Mouse (Mus musculus) midbrain, embryonic 16.5 days (tissue): Measurements from ENCODE around the gene Uhrf2. TPM values are rescaled to one million over a fixed set of nuclear protein-coding genes. Genes with fewer than 3 reads are reported as not detected.
"Not testable (repeated sequence)": the region's sequence is repeated elsewhere in the genome, so short reads cannot be mapped to it uniquely, and the experiment has no call there.

Experiments
- ATAC-seq: fragments of 200-750 bp; cut with Nextera tagmentation; 2 replicates; pipeline ENCODE4 v1.8.0; 2017; ENCODE audit warnings: moderate TSS enrichment
- H3K27ac ChIP-seq: fragments of 300-500 bp; sonication (generic); 2 replicates; pipeline ENCODE4 v1.5.1; 2014; ENCODE audit warnings: mild to moderate bottlenecking, low read length, mixed read lengths
- H3K27me3 ChIP-seq: fragments of 300-500 bp; sonication (generic); 2 replicates; pipeline ENCODE4 v1.6.1; 2014; ENCODE audit warnings: low read depth, low read length, mixed read lengths; ENCODE audit not compliant: control insufficient read depth, insufficient read depth
- H3K36me3 ChIP-seq: fragments of 300-500 bp; sonication (generic); 2 replicates; pipeline ENCODE4 v1.6.1; 2014; ENCODE audit warnings: mild to moderate bottlenecking, low read length, moderate library complexity, mixed read lengths; ENCODE audit not compliant: control insufficient read depth, insufficient read depth
- H3K4me1 ChIP-seq: fragments of 300-500 bp; sonication (generic); 2 replicates; pipeline ENCODE4 v1.6.1; 2014; ENCODE audit warnings: mild to moderate bottlenecking, low read length, mixed read lengths; ENCODE audit not compliant: control insufficient read depth, insufficient read depth
- H3K4me2 ChIP-seq: fragments of 300-500 bp; sonication (generic); 2 replicates; pipeline ENCODE4 v1.6.1; 2014; ENCODE audit warnings: mild to moderate bottlenecking, low read length, mixed read lengths
- H3K4me3 ChIP-seq: fragments of 300-500 bp; sonication (generic); 2 replicates; pipeline ENCODE4 v1.5.1; 2014; ENCODE audit warnings: low read depth, mild to moderate bottlenecking, low read length, moderate library complexity, mixed read lengths
- H3K9ac ChIP-seq: fragments of 300-500 bp; sonication (generic); 2 replicates; pipeline ENCODE4 v1.6.1; 2014; ENCODE audit warnings: low read depth, low read length, mixed read lengths
- H3K9me3 ChIP-seq: fragments of 300-500 bp; sonication (generic); replicated peaks from 2 replicates; pipeline ENCODE4 v1.6.1; 2014; ENCODE audit warnings: mild to moderate bottlenecking, low read length, mixed read lengths; ENCODE audit not compliant: control insufficient read depth, poor library complexity, severe bottlenecking
- WGBS: fragments of 180-500 bp; shearing (Covaris S2); extraction: QIAGEN DNeasy Blood & Tissue Kit; methylation state at CpG from one replicate; pipeline ENCODE4 v1.1.7; 2014; 5-methylcytosine and 5-hydroxymethylcytosine counted together
- polyA plus RNA-seq: library from polyadenylated mRNA; unstranded; fragments of >200 nt; fragmentation: Nextera tagmentation; extraction: Ambion mirVana; gene quantifications from 2 replicates; pipeline ENCODE4 v1.2.1, GENCODE M21; 2015

The Uhrf2 gene
- polyA plus RNA-seq, 1 experiment from 2014 or later: 49.7 TPM

DNA sequence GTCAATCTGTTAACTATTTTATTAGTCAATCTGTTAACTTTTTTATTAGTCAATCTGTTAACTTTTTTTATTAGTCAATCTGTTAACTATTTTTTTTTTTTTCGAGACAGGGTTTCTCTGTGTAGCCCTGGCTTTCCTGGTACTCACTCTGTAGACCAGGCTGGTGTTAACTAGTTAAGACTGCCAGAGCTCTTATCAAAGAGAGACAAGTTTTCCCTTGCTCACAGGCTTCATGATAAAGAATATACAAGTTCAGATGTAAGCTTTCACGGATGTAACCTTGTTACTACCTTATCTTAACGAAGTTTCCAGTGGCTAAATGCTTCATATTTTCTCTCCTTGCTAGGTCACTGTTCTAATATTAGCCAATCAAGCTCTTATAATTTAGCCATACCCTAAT lies 16.0 kb upstream of the Uhrf2 start:
- Histone ChIP-seq H3K9me3 (no peaks in the 10 kb centered on the region), H3K27me3 (no peaks in the 10 kb centered on the region), H3K36me3 (no peaks in the 10 kb centered on the region), H3K4me2 (no peak overlapping the region), H3K27ac (no peak overlapping the region), H3K9ac (no peak overlapping the region), H3K4me1 (no peaks in the 10 kb centered on the region), H3K4me3 (no peak overlapping the region)
- WGBS: 85% methylated on average over 3 of the region's 3 CpGs
- ATAC-seq: no peak

DNA sequence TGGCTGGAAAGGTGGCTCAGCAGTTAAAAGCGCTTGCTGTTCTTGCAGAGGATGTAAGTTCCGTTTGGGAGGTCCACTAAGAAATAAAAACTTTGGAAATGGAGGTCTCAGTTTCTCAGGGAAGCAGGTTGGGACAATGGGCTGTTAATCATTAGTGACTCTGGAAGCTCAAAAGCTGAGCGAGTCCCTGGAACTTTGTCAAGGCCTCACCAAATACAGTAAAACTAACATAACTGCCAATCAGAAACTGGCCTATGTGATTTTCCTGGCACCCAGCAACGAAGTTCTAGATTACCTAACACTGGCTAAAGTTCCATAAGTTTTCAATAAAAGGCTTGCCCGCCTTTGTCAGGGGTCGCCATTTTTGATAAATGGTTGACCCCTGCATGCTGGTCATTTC lies 14.2 kb upstream of the Uhrf2 start:
- Histone ChIP-seq H3K27ac (no peak overlapping the region), H3K9me3 (no peaks in the 10 kb centered on the region), H3K4me1 (no peaks in the 10 kb centered on the region), H3K36me3 (no peaks in the 10 kb centered on the region), H3K9ac (no peak overlapping the region), H3K4me2 (no peak overlapping the region), H3K27me3 (no peaks in the 10 kb centered on the region), H3K4me3 (no peak overlapping the region)
- 86% methylated on average over 6 of the region's 6 CpGs for WGBS
- ATAC-seq: no peak

DNA sequence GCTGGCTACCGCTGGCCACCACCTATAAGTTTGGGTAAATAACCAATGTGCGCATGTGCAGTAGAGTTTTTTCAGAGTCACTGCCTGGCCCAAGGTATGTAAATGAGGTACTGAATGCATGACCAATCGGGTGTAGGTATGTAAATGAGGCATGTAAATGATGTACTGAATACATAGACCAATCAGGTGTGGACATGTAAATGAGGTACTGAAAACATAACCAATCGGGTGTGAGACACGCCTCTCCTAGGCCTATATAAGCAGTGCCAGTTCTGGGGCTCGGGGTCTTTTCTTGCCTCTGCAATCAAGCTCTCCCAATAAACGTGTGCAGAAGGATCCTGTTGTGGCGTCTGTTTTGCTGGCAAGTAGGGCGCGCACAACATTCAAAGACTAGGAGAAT lies 6.9 kb upstream of the Uhrf2 start:
- not testable (repeated sequence) for H3K36me3 ChIP-seq, H3K4me2 ChIP-seq, H3K9me3 ChIP-seq, H3K27ac ChIP-seq, ATAC-seq, H3K4me3 ChIP-seq, H3K4me1 ChIP-seq, H3K27me3 ChIP-seq, H3K9ac ChIP-seq
- WGBS: 95% methylated on average over 10 of the region's 10 CpGs

DNA sequence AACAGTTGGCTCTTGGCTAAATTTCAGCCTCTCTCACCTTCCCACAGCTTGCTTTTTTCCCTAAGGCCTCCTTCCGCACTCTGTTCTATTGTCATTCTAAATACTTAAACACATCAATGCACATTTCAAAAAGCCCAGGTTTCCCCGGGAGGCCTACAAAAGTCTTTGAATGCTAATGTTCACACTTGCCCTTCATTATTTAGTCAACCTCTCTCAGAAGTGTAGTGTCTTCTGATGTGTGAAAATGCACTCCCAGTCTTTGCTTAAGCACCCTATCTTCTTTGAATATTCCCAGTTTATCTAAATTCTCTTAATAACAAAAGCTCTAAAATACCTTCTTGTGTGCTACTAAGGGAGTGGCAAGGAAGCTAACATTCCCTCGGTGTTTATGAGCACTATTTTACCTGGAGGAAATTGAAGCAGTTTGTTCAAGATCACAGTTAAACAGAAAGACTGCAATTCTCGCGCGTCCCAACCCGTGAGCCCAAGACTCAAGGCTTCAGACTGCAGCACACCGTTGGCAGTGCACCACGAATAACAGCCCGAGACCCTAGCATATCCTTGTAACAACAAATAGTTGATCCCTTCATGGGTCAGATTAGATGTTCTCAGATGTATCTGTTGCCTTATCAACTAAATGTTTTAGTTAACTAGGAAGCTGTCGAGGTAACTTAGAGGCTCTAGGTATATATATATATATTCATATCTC lies 1.2 kb upstream of the Uhrf2 start:
- ATAC-seq: 0 out of 2 replicates have a peak, but pooled peaks have one; percentile 1
- Histone ChIP-seq H3K27me3 (no peaks in the 10 kb centered on the region), H3K9ac (no peak overlapping the region), H3K36me3 (no peaks in the 10 kb centered on the region), H3K9me3 (no peaks in the 10 kb centered on the region), H3K4me1 (peaks cover 31% of the 10 kb centered on the region), H3K27ac (peak overlapping the region; percentile 95), H3K4me2 (peak overlapping the region; percentile 84), H3K4me3 (peak overlapping the region; percentile 87)
- WGBS: 20% methylated on average over 11 of the region's 11 CpGs

DNA sequence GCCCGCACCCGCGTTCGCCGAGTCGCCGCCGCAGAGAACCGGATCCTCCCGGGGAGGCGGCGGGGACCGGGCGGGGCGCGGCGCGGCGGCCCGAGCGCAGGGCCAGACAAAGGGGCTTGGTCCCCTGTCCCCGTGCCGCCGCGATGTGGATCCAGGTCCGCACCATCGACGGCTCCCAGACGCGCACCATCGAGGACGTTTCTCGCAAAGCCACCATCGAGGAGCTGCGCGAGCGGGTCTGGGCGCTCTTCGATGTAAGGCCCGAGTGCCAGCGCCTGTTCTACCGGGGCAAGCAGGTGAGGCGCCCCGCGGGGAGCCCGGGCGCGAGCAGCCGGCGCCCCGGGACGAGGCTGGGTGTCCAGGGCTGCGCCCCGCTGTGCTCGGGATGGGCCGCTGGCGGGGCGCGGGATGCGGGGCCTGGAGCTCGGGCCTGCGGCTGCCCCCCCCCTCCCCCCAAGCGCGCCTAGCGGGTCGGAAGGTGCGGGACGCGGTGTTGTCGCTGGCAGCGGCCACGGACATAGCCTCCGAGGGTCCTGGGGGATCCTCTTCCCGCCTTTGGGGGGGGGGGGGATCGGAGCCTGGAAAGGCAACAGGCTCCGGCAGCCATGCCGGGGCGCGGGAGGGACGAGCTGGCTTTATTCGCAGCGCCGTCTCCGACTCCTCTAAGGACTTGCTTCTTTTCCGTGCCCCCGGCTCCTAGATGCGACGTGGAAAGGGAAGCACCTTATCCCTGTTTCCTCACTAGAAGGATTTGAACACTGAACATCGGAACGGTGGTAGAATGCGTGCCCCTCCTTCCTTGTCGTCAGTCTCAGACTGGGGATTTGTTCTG lies 539 bp downstream of the Uhrf2 start:
- H3K4me3 ChIP-seq: peak overlapping the region; percentile 87
- no peaks in the 10 kb centered on the region for H3K9me3 ChIP-seq
- H3K9ac ChIP-seq: peak overlapping the region; percentile 99
- no peaks in the 10 kb centered on the region for H3K36me3 ChIP-seq
- no peak for ATAC-seq
- H3K4me1 ChIP-seq: peaks cover 35% of the 10 kb centered on the region
- under 1% methylated on average over 68 of the region's 92 CpGs for WGBS
- H3K4me2 ChIP-seq: peak overlapping the region; percentile 66
- H3K27me3 ChIP-seq: no peaks in the 10 kb centered on the region
- peak overlapping the region; percentile 95 for H3K27ac ChIP-seq

DNA sequence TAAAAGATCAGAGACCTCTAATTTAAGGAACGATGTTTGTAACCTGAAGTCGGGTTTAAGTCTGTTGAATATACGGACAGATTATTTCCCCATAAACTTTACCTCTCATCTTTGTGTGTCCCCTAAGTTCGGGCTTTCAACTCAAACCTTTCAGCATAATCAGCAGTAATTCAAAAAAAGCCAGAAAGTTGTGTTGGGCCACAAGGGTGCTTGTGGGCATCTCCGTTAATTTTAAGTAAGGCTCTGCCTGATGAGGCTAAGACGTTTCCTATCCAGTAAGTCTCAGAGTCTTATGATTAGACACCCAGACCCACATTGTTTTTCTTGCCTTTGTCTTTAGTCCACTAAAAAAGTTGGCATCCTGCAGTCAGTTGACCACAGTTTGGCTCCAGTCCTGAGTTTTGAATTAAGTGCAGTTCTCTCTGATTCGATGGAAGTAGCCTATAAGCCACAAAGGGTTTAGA lies 1.2 kb downstream of the Uhrf2 start:
- Histone ChIP-seq H3K4me1 (peaks cover 38% of the 10 kb centered on the region), H3K9ac (peak overlapping the region; percentile 99), H3K27ac (peak overlapping the region; percentile 95; the same call in 1 of the 2 replicates), H3K27me3 (no peaks in the 10 kb centered on the region), H3K4me2 (peak overlapping the region; percentile 66), H3K9me3 (no peaks in the 10 kb centered on the region), H3K4me3 (peak overlapping the region; percentile 87), H3K36me3 (no peaks in the 10 kb centered on the region)
- ATAC-seq: no peak
- 2% methylated on average over 7 of the region's 7 CpGs for WGBS

DNA sequence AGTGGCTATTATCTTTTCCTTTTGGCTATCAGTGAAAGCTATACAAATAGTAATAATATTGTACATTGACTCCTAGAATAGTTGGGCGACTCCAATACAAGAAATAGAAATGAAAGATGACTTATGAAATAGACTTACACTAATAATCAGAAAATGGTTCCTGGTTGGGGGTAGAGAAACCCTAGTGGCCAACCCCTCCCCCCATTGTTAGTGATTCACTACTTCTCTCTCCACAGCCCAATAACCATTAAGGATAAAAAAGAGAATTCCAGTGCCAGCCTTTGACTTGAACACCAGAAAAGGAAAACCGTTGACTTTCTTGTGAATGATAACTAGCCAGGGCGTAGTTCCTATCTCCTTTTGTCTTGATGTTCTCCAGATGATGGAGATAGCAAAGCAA lies 1.9 kb downstream of the Uhrf2 start:
- Histone ChIP-seq H3K9ac (no peak overlapping the region), H3K4me1 (peaks cover 43% of the 10 kb centered on the region), H3K27ac (no peak overlapping the region), H3K4me2 (peak overlapping the region; percentile 66), H3K36me3 (no peaks in the 10 kb centered on the region), H3K9me3 (no peaks in the 10 kb centered on the region), H3K27me3 (no peaks in the 10 kb centered on the region), H3K4me3 (peak overlapping the region; percentile 87)
- whole genome bisulfite sequencing: 70% methylated on average over 3 of the region's 3 CpGs
- ATAC-seq: no peak

DNA sequence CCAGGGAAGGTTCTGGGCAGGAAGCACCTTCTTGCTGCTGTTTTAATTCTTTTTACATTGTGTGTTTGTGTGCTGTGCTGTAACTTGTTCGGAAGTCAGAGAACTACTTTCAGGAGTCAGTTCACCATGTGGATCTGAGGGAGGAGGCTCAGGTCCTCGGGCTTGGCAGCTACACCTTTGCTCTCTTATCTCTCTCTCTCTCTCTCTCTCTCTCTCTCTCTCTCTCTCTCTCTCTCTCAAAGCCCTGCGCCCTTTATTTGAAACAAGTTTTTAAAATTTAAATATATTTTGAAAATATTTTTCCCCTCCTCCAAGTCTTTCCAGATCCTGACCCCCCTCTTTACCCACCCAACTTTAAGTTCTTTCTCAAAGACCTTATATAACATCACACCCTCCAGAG lies 5.0 kb downstream of the Uhrf2 start:
- Histone ChIP-seq H3K27ac (no peak overlapping the region), H3K4me2 (no peak overlapping the region), H3K27me3 (no peaks in the 10 kb centered on the region), H3K4me1 (peaks cover 33% of the 10 kb centered on the region), H3K9ac (no peak overlapping the region), H3K9me3 (no peaks in the 10 kb centered on the region), H3K36me3 (no peaks in the 10 kb centered on the region), H3K4me3 (no peak overlapping the region)
- no peak for ATAC-seq
- 71% methylated on average over 3 of the region's 3 CpGs for WGBS

DNA sequence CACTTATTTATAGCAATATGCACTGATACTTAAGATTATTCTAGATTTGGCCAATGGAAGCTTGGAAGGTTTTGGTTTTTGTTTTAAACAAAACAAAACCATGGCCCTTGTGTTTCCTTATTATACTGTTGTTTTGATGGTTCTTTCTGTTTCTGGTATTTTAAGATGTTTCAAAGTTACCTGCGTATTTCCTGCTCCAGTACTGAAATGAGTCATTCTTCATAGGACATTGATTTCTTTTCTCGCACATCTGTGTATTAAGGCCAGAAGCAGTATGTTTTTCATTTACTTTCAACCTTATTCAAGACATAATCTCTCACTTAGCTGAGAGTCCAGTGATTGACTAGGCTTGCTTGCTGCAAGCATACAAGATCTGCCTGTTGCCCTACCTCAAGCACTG lies 13.4 kb downstream of the Uhrf2 start:
- H3K27ac ChIP-seq: no peak overlapping the region
- no peak overlapping the region for H3K4me2 ChIP-seq
- no peak overlapping the region for H3K9ac ChIP-seq
- H3K4me1 ChIP-seq: peaks cover 3% of the 10 kb centered on the region; the same call in 1 of the 2 replicates
- H3K27me3 ChIP-seq: no peaks in the 10 kb centered on the region
- H3K4me3 ChIP-seq: no peak overlapping the region
- ATAC-seq: no peak
- H3K9me3 ChIP-seq: no peaks in the 10 kb centered on the region
- 0 out of 2 replicates have a peak, but pooled peaks cover 5% of the 10 kb centered on the region for H3K36me3 ChIP-seq
- WGBS: 96% methylated on average over 2 of the region's 2 CpGs
